Mouse (Mus musculus) CH12.LX (cell line): ENCODE results near the gene Rassf5. TPM values are rescaled to one million over a fixed set of nuclear protein-coding genes. Genes with fewer than 3 reads are reported as not detected.

ENCODE experiments used
- DNase-seq: peaks from one replicate; pipeline ENCODE4 v3.0.0-alpha.2; 2013; ENCODE audit errors: extremely low read depth
- H3K27ac ChIP-seq: 2 replicates; pipeline ENCODE4 v1.5.1; 2012; ENCODE audit warnings: low read depth, mild to moderate bottlenecking, control low read depth, moderate library complexity; ENCODE audit not compliant: insufficient read depth
- H3K27me3 ChIP-seq: replicated peaks from 2 replicates; pipeline ENCODE3; 2012; ENCODE audit warnings: inconsistent platforms
- H3K36me3 ChIP-seq, 2 experiments: replicated peaks in 1 of 2; 2 replicates each; pipeline versions ENCODE3 to v1.6.1; 2012; ENCODE audit warnings: inconsistent platforms in 1 of 2, low read length in 1 of 2, mild to moderate bottlenecking in 1 of 2, mixed read lengths in 1 of 2, moderate library complexity in 1 of 2; ENCODE audit not compliant: control insufficient read depth in 1 of 2, insufficient read depth in 1 of 2
- H3K4me1 ChIP-seq, 2 experiments: 2 replicates each; pipeline ENCODE4 v1.6.1; 2012; ENCODE audit warnings: inconsistent platforms in 1 of 2, moderate library complexity in 1 of 2; ENCODE audit not compliant: insufficient read depth in 2 of 2, control insufficient read depth in 1 of 2
- H3K4me2 ChIP-seq: 2 replicates; pipeline ENCODE4 v1.6.1; 2012; ENCODE audit warnings: low read depth, mild to moderate bottlenecking, control low read depth; ENCODE audit not compliant: poor library complexity, insufficient read depth, severe bottlenecking
- H3K4me3 ChIP-seq, 3 experiments: fragments of 150-350 bp in 1 of 3; sonication (generic) in 1 of 3; replicated peaks in 1 of 3; 2 replicates each; pipeline versions ENCODE3 to v1.5.1; 2011 to 2012; ENCODE audit warnings: low read depth in 2 of 3, low read length in 2 of 3, mild to moderate bottlenecking in 2 of 3, moderate library complexity in 2 of 3, control low read depth in 1 of 3, improper control_type of control experiment in 1 of 3, inconsistent platforms in 1 of 3, mixed read lengths in 1 of 3; ENCODE audit not compliant: poor library complexity in 1 of 3
- H3K79me2 ChIP-seq: replicated peaks from 2 replicates; pipeline ENCODE4 v1.6.1; 2012; ENCODE audit warnings: mild to moderate bottlenecking, moderate library complexity; ENCODE audit not compliant: control insufficient read depth, poor library complexity, insufficient read depth, severe bottlenecking; ENCODE audit errors: extremely low read depth
- H3K9ac ChIP-seq: 2 replicates; pipeline ENCODE4 v1.6.1; 2012; ENCODE audit warnings: low read depth, mild to moderate bottlenecking, control low read depth, moderate library complexity; ENCODE audit not compliant: insufficient read depth
- H3K9me3 ChIP-seq: replicated peaks from 2 replicates; pipeline ENCODE3; 2012; ENCODE audit warnings: low read length, inconsistent platforms, mixed read lengths
- BHLHE40 ChIP-seq: IDR thresholded peaks from 2 replicates; pipeline ENCODE4 v1.6.1; 2011; ENCODE audit warnings: mild to moderate bottlenecking, low read depth, low read length, improper control_type of control experiment
- CHD1 ChIP-seq: IDR thresholded peaks from 2 replicates; pipeline ENCODE4 v1.6.1; 2012; ENCODE audit warnings: low read depth, low read length, improper control_type of control experiment, inconsistent platforms
- CHD2 ChIP-seq: IDR thresholded peaks from 2 replicates; pipeline ENCODE4 v1.6.1; 2011; ENCODE audit warnings: low read length, improper control_type of control experiment
- CTCF ChIP-seq, 2 experiments: IDR thresholded peaks in 1 of 2; conservative IDR thresholded peaks in 1 of 2; 2 replicates each; pipeline ENCODE4 v1.5.1; 2011 to 2012; ENCODE audit warnings: low read depth in 2 of 2, low read length in 2 of 2, improper control_type of control experiment in 1 of 2, inconsistent platforms in 1 of 2, mild to moderate bottlenecking in 1 of 2, moderate library complexity in 1 of 2
- E2F4 ChIP-seq: IDR thresholded peaks from 2 replicates; pipeline ENCODE4 v1.6.1; 2011; ENCODE audit warnings: low read depth, low read length, improper control_type of control experiment; ENCODE audit not compliant: insufficient replicate concordance
- ELF1 ChIP-seq: IDR thresholded peaks from 2 replicates; pipeline ENCODE4 v1.6.1; 2014; ENCODE audit warnings: low read depth, mild to moderate bottlenecking, inconsistent platforms, low read length, improper control_type of control experiment
- EP300 ChIP-seq: IDR thresholded peaks from 2 replicates; pipeline ENCODE4 v1.6.1; 2011; ENCODE audit warnings: low read length, improper control_type of control experiment
- ETS1 ChIP-seq: conservative IDR thresholded peaks from 2 replicates; pipeline ENCODE4 v1.6.1; 2012; ENCODE audit warnings: low read depth, mild to moderate bottlenecking, inconsistent platforms, low read length, improper control_type of control experiment, moderate library complexity
- GABPA ChIP-seq: IDR thresholded peaks from 2 replicates; pipeline ENCODE4 v1.6.1; 2012; ENCODE audit warnings: low read depth, low read length, improper control_type of control experiment, inconsistent platforms; ENCODE audit not compliant: insufficient replicate concordance
- HCFC1 ChIP-seq: IDR thresholded peaks from 2 replicates; pipeline ENCODE4 v1.6.1; 2012; ENCODE audit warnings: low read depth, mild to moderate bottlenecking, inconsistent platforms, low read length, improper control_type of control experiment
- IRF4 ChIP-seq: IDR thresholded peaks from 2 replicates; pipeline ENCODE4 v1.6.1; 2014; ENCODE audit warnings: low read depth, mild to moderate bottlenecking, inconsistent platforms, low read length, improper control_type of control experiment
- JUND ChIP-seq: conservative IDR thresholded peaks from 2 replicates; pipeline ENCODE4 v1.6.1; 2011; ENCODE audit warnings: low read depth, low read length, improper control_type of control experiment
- KAT2A ChIP-seq: IDR thresholded peaks from 2 replicates; pipeline ENCODE4 v1.6.1; 2012; ENCODE audit warnings: low read length, improper control_type of control experiment, inconsistent platforms; ENCODE audit not compliant: insufficient replicate concordance
- MAFK ChIP-seq: IDR thresholded peaks from 2 replicates; pipeline ENCODE4 v1.6.1; 2011; ENCODE audit warnings: low read length, improper control_type of control experiment; ENCODE audit not compliant: insufficient replicate concordance
- MXI1 ChIP-seq: IDR thresholded peaks from 2 replicates; pipeline ENCODE4 v1.6.1; 2011; ENCODE audit warnings: mild to moderate bottlenecking, low read depth, low read length, improper control_type of control experiment
- MYC ChIP-seq: IDR thresholded peaks from 2 replicates; pipeline ENCODE4 v1.6.1; 2011; ENCODE audit warnings: low read depth, mild to moderate bottlenecking, improper control_type of control experiment, low read length
- NELFE ChIP-seq: IDR thresholded peaks from 2 replicates; pipeline ENCODE4 v1.6.1; 2011; ENCODE audit warnings: low read depth, low read length, improper control_type of control experiment
- NRF1 ChIP-seq: IDR thresholded peaks from 2 replicates; pipeline ENCODE4 v1.6.1; 2014; ENCODE audit warnings: low read depth, mild to moderate bottlenecking, inconsistent platforms, low read length, improper control_type of control experiment, moderate library complexity
- PAX5 ChIP-seq: IDR thresholded peaks from 2 replicates; pipeline ENCODE4 v1.6.1; 2012; ENCODE audit warnings: low read length, inconsistent platforms, mixed read lengths
- POLR2A ChIP-seq: IDR thresholded peaks from 2 replicates; pipeline ENCODE4 v1.6.1; 2011; ENCODE audit warnings: low read depth, mild to moderate bottlenecking, improper control_type of control experiment, low read length
- POLR2AphosphoS2 ChIP-seq: IDR thresholded peaks from 2 replicates; pipeline ENCODE4 v1.6.1; 2011; ENCODE audit warnings: low read depth, low read length, improper control_type of control experiment
- RAD21 ChIP-seq: IDR thresholded peaks from 2 replicates; pipeline ENCODE4 v1.6.1; 2011; ENCODE audit warnings: low read depth, mild to moderate bottlenecking, low read length, improper control_type of control experiment, moderate library complexity
- RCOR1 ChIP-seq: conservative IDR thresholded peaks from 2 replicates; pipeline ENCODE4 v1.6.1; 2012; ENCODE audit warnings: low read depth, mild to moderate bottlenecking, inconsistent platforms, low read length, improper control_type of control experiment
- SIN3A ChIP-seq: IDR thresholded peaks from 2 replicates; pipeline ENCODE4 v1.6.1; 2012; ENCODE audit warnings: low read length, improper control_type of control experiment, inconsistent platforms
- SMC3 ChIP-seq: IDR thresholded peaks from 2 replicates; pipeline ENCODE4 v1.6.1; 2011; ENCODE audit warnings: low read depth, low read length, improper control_type of control experiment
- TBP ChIP-seq: conservative IDR thresholded peaks from 2 replicates; pipeline ENCODE4 v1.6.1; 2011; ENCODE audit warnings: low read depth, low read length, improper control_type of control experiment
- TCF12 ChIP-seq: IDR thresholded peaks from 2 replicates; pipeline ENCODE4 v1.6.1; 2014; ENCODE audit warnings: low read depth, mild to moderate bottlenecking, inconsistent platforms, low read length, improper control_type of control experiment
- UBTF ChIP-seq: IDR thresholded peaks from 2 replicates; pipeline ENCODE4 v1.6.1; 2012; ENCODE audit warnings: low read depth, mild to moderate bottlenecking, inconsistent platforms, low read length, improper control_type of control experiment, moderate library complexity
- USF1 ChIP-seq: IDR thresholded peaks from 2 replicates; pipeline ENCODE4 v1.6.1; 2014; ENCODE audit warnings: low read depth, mild to moderate bottlenecking, inconsistent platforms, low read length, improper control_type of control experiment
- USF2 ChIP-seq: conservative IDR thresholded peaks from 2 replicates; pipeline ENCODE4 v1.6.1; 2011; ENCODE audit warnings: low read depth, low read length, improper control_type of control experiment
- ZC3H11A ChIP-seq: IDR thresholded peaks from 2 replicates; pipeline ENCODE4 v1.6.1; 2012; ENCODE audit warnings: low read depth, mild to moderate bottlenecking, inconsistent platforms, low read length, improper control_type of control experiment
- dilution Hi-C: fragments of 300-500 bp; cut with MboI; formaldehyde crosslinking; loops from 2 replicates; pipeline ENCODE4 v1.14.3; 2020; ENCODE audit warnings: low sequenced_read_pairs; ENCODE audit not compliant: extremely low pct_unique_long_range_greater_than_20kb, extremely low pct_ligation_motif_present
- in situ Hi-C: fragments of 300-500 bp; cut with MboI; formaldehyde crosslinking; loops from 3 replicates; pipeline ENCODE4 v1.14.3; 2019; ENCODE audit warnings: low sequenced_read_pairs, low pct_ligation_motif_present, low pct_unique_long_range_greater_than_20kb, mixed read lengths
- polyA plus RNA-seq: library from polyadenylated mRNA; unstranded; fragments of >175 nt; gene quantifications from 2 replicates; pipeline ENCODE4 v1.2.1, GENCODE M21; 2012; ENCODE audit warnings: low read depth; ENCODE audit not compliant: insufficient read length
- total RNA-seq, 2 experiments: library from RNA; depleted of rRNA; stranded (reverse); fragments of 300-350 nt in 1 of 2; fragments of >200 nt in 1 of 2; gene quantifications; 2 replicates each; pipeline ENCODE4 v1.2.3; 2012 to 2014

Rassf5 gene
- total and polyA plus RNA-seq, 3 experiments = 11.5 to 32.1 (median 16.3) TPM

GRCm38 (mm10) chr1:131149496-131149895, 95.6 kb downstream of the Rassf5 start:
- Histone ChIP-seq H3K4me1 (peaks cover 8 to 33% of the 10 kb centered on the region in 2 experiments; a peak in 3 of 4 replicates), H3K9me3 (no peaks in the 10 kb centered on the region), H3K27me3 (no peaks in the 10 kb centered on the region), H3K36me3 (peaks cover 0 to 3% of the 10 kb centered on the region in 2 experiments), H3K27ac (no peak overlapping the region), H3K4me3 (no peak overlapping the region)
- in situ Hi-C loops (no loop called here), dilution Hi-C loops (no loop called here)
- TF ChIP-seq SMC3 (no peak), RAD21 (no peak), MAFK (no peak), ELF1 (no peak), E2F4 (no peak), MXI1 (no peak), ETS1 (no peak), CHD2 (no peak), UBTF (no peak), GABPA (no peak), NRF1 (no peak), BHLHE40 (no peak), POLR2AphosphoS2 (no peak), EP300 (no peak), CHD1 (no peak), TCF12 (no peak), POLR2A (no peak), RCOR1 (no peak), CTCF (conservative IDR thresholded peaks at IDR 0.05 in 1 of 2, IDR thresholded peaks at IDR 0.05 in 1 of 2; ENCODE audit: low read depth in 2 of 2, low read length in 2 of 2) (no peak)
- TF ChIP-seq, all 38 proteins: peak for 0
- no peak for DNase-seq
- peaks cover 13% of the 10 kb centered on the region for H3K79me2 ChIP-seq
- no peak overlapping the region for H3K4me2 ChIP-seq
- H3K9ac ChIP-seq = no peak overlapping the region

DNA sequence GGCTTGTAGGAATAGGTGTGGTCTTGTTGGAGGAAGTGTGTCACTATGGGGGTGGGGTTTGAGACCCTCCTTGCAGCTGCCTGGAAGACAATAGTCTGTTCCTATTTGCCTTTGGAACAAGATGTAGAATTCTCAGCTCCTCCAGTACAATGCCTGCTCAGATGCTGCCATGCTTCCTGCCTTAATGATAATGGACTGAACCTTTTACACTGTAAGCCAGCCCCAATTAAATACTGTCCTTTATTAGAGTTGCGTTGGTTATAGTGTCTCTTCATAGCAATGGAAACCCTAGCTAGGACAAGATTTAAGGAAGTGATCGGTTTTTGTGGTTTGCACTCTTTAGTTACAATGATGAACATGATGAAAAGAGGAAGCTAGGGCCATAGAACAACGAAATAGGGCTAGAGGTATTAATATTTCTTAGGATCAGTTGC, 98.9 kb downstream of the Rassf5 start:
- peaks cover 0 to 3% of the 10 kb centered on the region in 2 experiments for H3K36me3 ChIP-seq
- in situ Hi-C loops = no loop called here
- H3K27ac ChIP-seq = peak overlapping the region; percentile 71
- H3K4me3 ChIP-seq = peak overlapping the region; percentile 21 to 46 (median 34)
- H3K9ac ChIP-seq = peak overlapping the region; percentile 53; the same call in 1 of the 2 replicates
- dilution Hi-C loops = no loop called here
- peak overlapping the region; percentile 75 for H3K4me2 ChIP-seq
- H3K4me1 ChIP-seq = peaks cover 13 to 40% of the 10 kb centered on the region in 2 experiments
- no peaks in the 10 kb centered on the region for H3K27me3 ChIP-seq
- no peaks in the 10 kb centered on the region for H3K79me2 ChIP-seq
- peaks cover 2% of the 10 kb centered on the region for H3K9me3 ChIP-seq
- peak; percentile 89 for DNase-seq
- TF ChIP-seq CHD2 (no peak), KAT2A (no peak), RCOR1 (no peak), MAFK (0 out of 2 replicates have a peak, but pooled peaks have one; percentile 31), IRF4 (peak; percentile 93), JUND (peak; percentile 36; the same call in 1 of the 2 replicates), TBP (0 out of 2 replicates have a peak, but pooled peaks have one; percentile 48), POLR2AphosphoS2 (peak; percentile 52; the same call in 1 of the 2 replicates), NELFE (peak; percentile 60; the same call in 1 of the 2 replicates), USF2 (no peak), HCFC1 (peak; percentile 35; the same call in 1 of the 2 replicates), USF1 (no peak), ZC3H11A (no peak), RAD21 (no peak), BHLHE40 (peak; percentile 44), TCF12 (peak; percentile 29; the same call in 1 of the 2 replicates), E2F4 (no peak), POLR2A (peak; percentile 62), NRF1 (no peak), PAX5 (no peak), MYC (peak; percentile 53; the same call in 1 of the 2 replicates), SIN3A (peak; percentile 73; the same call in 1 of the 2 replicates), CHD1 (peak; percentile 80; the same call in 1 of the 2 replicates)
